Mouse (Mus musculus): ENCODE measurements around the gene Arhgap27. TPM values are rescaled to one million over a fixed set of nuclear protein-coding genes. Genes with fewer than 3 reads are reported as not detected.
"Not testable (repeated sequence)": the region's sequence is repeated elsewhere in the genome, so short reads cannot be mapped to it uniquely, and the experiment has no call there.

The Arhgap27 gene
- total RNA-seq, 2 experiments from 2014 or later, result 2.1 to 4.8 TPM

GRCm38 (mm10) chr11:103338119-103338518 is 25.4 kb downstream of the Arhgap27 start:
- no peak for ATAC-seq (replicated peaks; ENCODE audit: low FRiP score, poor library complexity, severe bottlenecking)

GRCm38 (mm10) chr11:103337180-103337579 is 26.3 kb downstream of the Arhgap27 start:
- no peak for ATAC-seq (replicated peaks; ENCODE audit: low FRiP score, poor library complexity, severe bottlenecking)

- no peak for ATAC-seq (replicated peaks; ENCODE audit: low FRiP score, poor library complexity, severe bottlenecking)
These were observed 27.9 kb downstream of the Arhgap27 start for GRCm38 (mm10) chr11:103335561-103335960.

- no peak for ATAC-seq (replicated peaks; ENCODE audit: low FRiP score, poor library complexity, severe bottlenecking)
These were observed 28.6 kb downstream of the Arhgap27 start for GRCm38 (mm10) chr11:103334925-103335324.

GRCm38 (mm10) chr11:103333719-103334398 is 29.6 kb downstream of the Arhgap27 start:
- no peak for ATAC-seq (replicated peaks; ENCODE audit: low FRiP score, poor library complexity, severe bottlenecking)

GRCm38 (mm10) chr11:103332890-103333651 is 30.4 kb downstream of the Arhgap27 start:
- no peak for ATAC-seq (replicated peaks; ENCODE audit: low FRiP score, poor library complexity, severe bottlenecking)

GRCm38 (mm10) chr11:103332186-103332889 is 31.2 kb downstream of the Arhgap27 start:
- ATAC-seq (replicated peaks; ENCODE audit: low FRiP score, poor library complexity, severe bottlenecking), result no peak

GRCm38 (mm10) chr11:103331502-103332185 is 31.8 kb downstream of the Arhgap27 start:
- ATAC-seq (replicated peaks; ENCODE audit: low FRiP score, poor library complexity, severe bottlenecking), result no peak

- no peak for ATAC-seq (replicated peaks; ENCODE audit: low FRiP score, poor library complexity, severe bottlenecking)
These were observed 32.7 kb downstream of the Arhgap27 start for GRCm38 (mm10) chr11:103330651-103331319.

GRCm38 (mm10) chr11:103326950-103327349 is 36.5 kb downstream of the Arhgap27 start:
- ATAC-seq (replicated peaks; ENCODE audit: low FRiP score, poor library complexity, severe bottlenecking), result 0 out of 2 replicates have a peak, but pooled peaks have one; percentile 58

GRCm38 (mm10) chr11:103325172-103325571 is 38.3 kb downstream of the Arhgap27 start:
- ATAC-seq (replicated peaks; ENCODE audit: low FRiP score, poor library complexity, severe bottlenecking), result no peak

- ATAC-seq (replicated peaks; ENCODE audit: low FRiP score, poor library complexity, severe bottlenecking), result no peak
These were observed 38.8 kb downstream of the Arhgap27 start for GRCm38 (mm10) chr11:103324723-103325122.

- not testable (repeated sequence) for ATAC-seq (replicated peaks; ENCODE audit: low FRiP score, poor library complexity, severe bottlenecking)
These were observed 40.7 kb downstream of the Arhgap27 start for GRCm38 (mm10) chr11:103322832-103323231.

- no peak for ATAC-seq (replicated peaks; ENCODE audit: low FRiP score, poor library complexity, severe bottlenecking)
These were observed 42.8 kb downstream of the Arhgap27 start for GRCm38 (mm10) chr11:103320646-103321045.

- no peak for ATAC-seq (replicated peaks; ENCODE audit: low FRiP score, poor library complexity, severe bottlenecking)
These were observed 43.3 kb downstream of the Arhgap27 start for GRCm38 (mm10) chr11:103320196-103320595.

GRCm38 (mm10) chr11:103318042-103318441 is 45.5 kb downstream of the Arhgap27 start:
- no peak for ATAC-seq (replicated peaks; ENCODE audit: low FRiP score, poor library complexity, severe bottlenecking)

- ATAC-seq (replicated peaks; ENCODE audit: low FRiP score, poor library complexity, severe bottlenecking), result no peak
These were observed 48.1 kb downstream of the Arhgap27 start for GRCm38 (mm10) chr11:103315379-103315778.

GRCm38 (mm10) chr11:103314736-103315374 is 48.6 kb downstream of the Arhgap27 start:
- no peak for ATAC-seq (replicated peaks; ENCODE audit: low FRiP score, poor library complexity, severe bottlenecking)

GRCm38 (mm10) chr11:103313542-103313941 is 50.0 kb downstream of the Arhgap27 start:
- no peak for ATAC-seq (replicated peaks; ENCODE audit: low FRiP score, poor library complexity, severe bottlenecking)

Data from erythroid progenitor cell, adult 5-6 weeks (primary cell).